Mouse (Mus musculus): ENCODE measurements around the gene Ldlrad2.

DNA sequence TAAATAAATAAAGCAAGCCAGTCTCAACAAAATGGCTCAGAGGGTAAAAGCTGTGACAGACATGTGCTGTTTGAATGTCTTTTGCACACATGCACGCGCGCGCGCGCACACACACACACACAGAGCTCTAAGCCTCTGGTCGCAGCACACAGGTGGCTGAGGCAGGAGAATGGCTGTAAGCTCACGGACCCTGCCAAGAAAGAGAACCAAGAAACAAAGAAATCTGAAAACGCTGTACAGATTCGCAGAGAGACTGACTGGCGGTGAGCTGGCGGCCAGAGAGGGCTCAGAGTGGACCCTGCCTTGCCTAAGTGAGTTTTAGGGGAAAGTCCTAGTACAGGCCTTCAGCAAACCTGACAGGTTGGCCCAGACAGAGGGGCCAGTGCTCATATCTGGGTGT, 3.1 kb upstream of the Ldlrad2 start:
- TF ChIP-seq CTCF (IDR thresholded peaks at IDR 0.05; ENCODE audit: low read depth, low read length) (no peak), POLR2A (IDR thresholded peaks at IDR 0.05; ENCODE audit: borderline replicate concordance, low read depth, low read length) (no peak)

All from bone marrow macrophage, adult 2 months (primary cell).